Mouse (Mus musculus): ENCODE results near the gene Gabbr2. TPM values are rescaled to one million over a fixed set of nuclear protein-coding genes. Genes with fewer than 3 reads are reported as not detected.

Gabbr2 gene
- polyA plus RNA-seq, 1 experiment from 2014 or later, result 0.04 TPM

DNA sequence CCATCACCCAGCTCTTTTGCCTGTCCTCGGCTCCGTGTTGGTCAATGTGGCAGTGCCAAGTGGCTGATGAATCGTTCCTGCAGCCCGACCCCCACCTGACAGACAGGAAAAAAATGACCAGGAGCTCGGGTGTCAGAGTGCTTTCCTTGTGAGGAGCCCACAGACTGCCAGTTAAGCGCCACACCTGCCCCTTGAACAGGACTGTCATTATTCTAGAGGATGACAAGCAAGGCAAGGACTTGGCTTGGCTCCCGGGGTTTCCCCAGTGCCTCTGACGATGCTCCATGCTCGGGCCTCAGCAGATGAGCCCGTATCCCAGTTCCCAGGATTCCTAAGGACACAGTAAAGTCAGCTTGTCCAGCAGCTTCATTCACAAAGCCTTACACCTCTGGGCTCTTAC is 20.8 kb upstream of the Gabbr2 start:
- TF ChIP-seq EP300 (optimal IDR thresholded peaks at IDR 0.05) (no peak), CTCF (IDR thresholded peaks at IDR 0.05; ENCODE audit: low read depth) (no peak)
- H3K4me2 ChIP-seq (replicated peaks; ENCODE audit: low read depth), result no peak overlapping the region
- 45% methylated on average over 10 of the region's 10 CpGs for WGBS
- no peaks in the 10 kb centered on the region for H3K4me1 ChIP-seq (replicated peaks; ENCODE audit: control insufficient read depth, insufficient read depth)
- H3K9ac ChIP-seq (ENCODE audit: low read length), result no peak overlapping the region
- peaks cover 8% of the 10 kb centered on the region; the same call in 1 of the 2 replicates for H3K36me3 ChIP-seq (ENCODE audit: control insufficient read depth, insufficient read depth, low read length)
- no peak for ATAC-seq (ENCODE audit: low FRiP score, low TSS enrichment)
- H3K27ac ChIP-seq (replicated peaks), result no peak overlapping the region
- no peak for DNase-seq (ENCODE audit: low spot score)
- H3K27me3 ChIP-seq (ENCODE audit: control insufficient read depth, insufficient read depth, low read length), result no peaks in the 10 kb centered on the region
- no peaks in the 10 kb centered on the region for H3K9me3 ChIP-seq (ENCODE audit: control insufficient read depth, low read length)
- no peak overlapping the region for H3K4me3 ChIP-seq (ENCODE audit: low read depth, low read length)

DNA sequence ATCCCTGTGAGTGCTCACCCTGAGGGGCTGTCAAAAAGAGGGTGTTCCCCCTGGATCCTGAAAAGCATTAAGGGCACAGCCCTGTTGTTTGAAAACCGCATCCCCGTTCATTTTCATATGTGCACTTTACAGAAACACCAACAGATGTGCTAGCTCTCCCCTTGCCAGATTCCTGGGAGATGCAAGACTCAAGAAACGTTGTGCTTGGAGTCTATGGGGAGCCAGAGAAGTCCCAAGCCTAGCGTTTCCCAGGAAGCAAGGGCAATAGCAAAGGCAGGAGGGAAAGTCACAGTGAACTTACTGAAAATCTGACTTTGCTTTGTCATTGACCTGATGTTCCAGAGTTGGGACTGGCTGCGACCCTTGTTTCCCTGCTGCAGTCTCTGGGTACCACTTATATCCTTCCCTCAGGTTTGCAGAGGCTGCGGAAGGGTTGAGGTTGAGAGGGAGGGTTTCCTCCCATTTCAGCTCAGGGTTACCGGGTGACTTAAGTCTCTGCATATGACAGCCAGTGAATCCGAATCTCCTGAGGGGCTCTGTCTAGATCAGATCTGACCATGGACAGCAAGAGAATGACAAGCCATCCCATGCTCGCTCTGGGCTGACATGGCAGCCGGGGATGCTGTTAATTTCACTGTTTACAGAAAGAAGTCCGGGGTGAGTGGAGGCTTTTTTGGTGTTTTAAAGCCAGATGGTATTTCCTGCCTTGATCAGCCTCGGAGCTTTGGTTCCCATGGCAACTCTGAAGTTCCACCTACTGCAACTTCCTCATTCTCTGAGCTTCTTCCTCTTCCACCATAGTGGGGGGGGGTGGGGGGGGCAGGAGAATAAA is 18.9 kb upstream of the Gabbr2 start:
- WGBS, result 40% methylated on average over 12 of the region's 12 CpGs
- DNase-seq (ENCODE audit: low spot score), result no peak
- ATAC-seq (ENCODE audit: low FRiP score, low TSS enrichment), result no peak; the same call in 1 of the 2 replicates
- no peak for TF ChIP-seq EP300 (optimal IDR thresholded peaks at IDR 0.05)
- no peak for TF ChIP-seq CTCF (IDR thresholded peaks at IDR 0.05; ENCODE audit: low read depth)
- H3K36me3 ChIP-seq (ENCODE audit: control insufficient read depth, insufficient read depth, low read length), result no peaks in the 10 kb centered on the region
- H3K9ac ChIP-seq (ENCODE audit: low read length), result no peak overlapping the region
- H3K4me2 ChIP-seq (replicated peaks; ENCODE audit: low read depth), result no peak overlapping the region
- no peaks in the 10 kb centered on the region for H3K27me3 ChIP-seq (ENCODE audit: control insufficient read depth, insufficient read depth, low read length)
- H3K4me1 ChIP-seq (replicated peaks; ENCODE audit: control insufficient read depth, insufficient read depth), result no peaks in the 10 kb centered on the region
- H3K4me3 ChIP-seq (ENCODE audit: low read depth, low read length), result no peak overlapping the region
- no peaks in the 10 kb centered on the region for H3K9me3 ChIP-seq (ENCODE audit: control insufficient read depth, low read length)
- no peak overlapping the region for H3K27ac ChIP-seq (replicated peaks)

DNA sequence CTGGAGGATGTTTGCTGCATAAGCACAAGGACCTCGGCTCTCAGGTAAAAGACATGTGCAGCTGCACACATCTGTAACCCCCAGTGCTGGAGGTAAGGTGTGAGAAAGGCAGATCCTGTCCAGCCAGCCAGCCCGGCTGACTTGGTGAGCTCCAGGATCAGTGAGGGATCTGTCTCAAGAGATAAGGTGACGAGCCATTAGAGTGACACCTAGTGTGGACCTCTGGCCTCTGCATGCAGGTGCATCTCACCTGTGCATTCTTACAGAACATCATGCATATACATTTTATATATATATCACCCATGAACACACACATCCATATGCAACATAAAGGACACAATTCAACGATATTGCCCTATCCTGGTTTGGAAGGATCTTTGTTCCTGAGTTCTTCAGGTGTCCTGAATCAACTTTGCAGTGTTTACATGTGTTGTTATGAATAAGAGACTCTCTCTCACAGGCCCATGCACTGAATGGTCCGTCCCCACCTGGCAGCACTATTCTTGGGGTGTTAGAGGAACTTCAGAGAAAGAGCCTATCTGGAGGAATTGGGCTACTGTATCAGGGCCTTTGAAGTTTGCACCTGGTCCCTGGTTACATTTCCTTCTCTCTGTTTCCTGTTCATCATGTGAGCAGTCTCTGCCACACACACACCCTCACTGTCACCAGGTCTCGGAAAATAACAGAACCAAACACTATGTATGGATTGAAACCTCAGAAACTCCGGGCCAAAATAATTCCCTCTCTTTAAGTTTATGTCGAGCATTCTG is 9.1 kb upstream of the Gabbr2 start:
- Histone ChIP-seq H3K36me3 (ENCODE audit: control insufficient read depth, insufficient read depth, low read length) (no peaks in the 10 kb centered on the region), H3K27me3 (ENCODE audit: control insufficient read depth, insufficient read depth, low read length) (no peaks in the 10 kb centered on the region), H3K4me1 (replicated peaks; ENCODE audit: control insufficient read depth, insufficient read depth) (no peaks in the 10 kb centered on the region), H3K4me3 (ENCODE audit: low read depth, low read length) (no peak overlapping the region), H3K9me3 (ENCODE audit: control insufficient read depth, low read length) (no peaks in the 10 kb centered on the region), H3K9ac (ENCODE audit: low read length) (no peak overlapping the region), H3K4me2 (replicated peaks; ENCODE audit: low read depth) (no peak overlapping the region), H3K27ac (replicated peaks) (no peak overlapping the region)
- no peak for TF ChIP-seq EP300 (optimal IDR thresholded peaks at IDR 0.05)
- peak; percentile 44 for TF ChIP-seq CTCF (IDR thresholded peaks at IDR 0.05; ENCODE audit: low read depth)
- 52% methylated on average over 8 of the region's 8 CpGs for WGBS
- DNase-seq (ENCODE audit: low spot score), result no peak
- ATAC-seq (ENCODE audit: low FRiP score, low TSS enrichment), result no peak

DNA sequence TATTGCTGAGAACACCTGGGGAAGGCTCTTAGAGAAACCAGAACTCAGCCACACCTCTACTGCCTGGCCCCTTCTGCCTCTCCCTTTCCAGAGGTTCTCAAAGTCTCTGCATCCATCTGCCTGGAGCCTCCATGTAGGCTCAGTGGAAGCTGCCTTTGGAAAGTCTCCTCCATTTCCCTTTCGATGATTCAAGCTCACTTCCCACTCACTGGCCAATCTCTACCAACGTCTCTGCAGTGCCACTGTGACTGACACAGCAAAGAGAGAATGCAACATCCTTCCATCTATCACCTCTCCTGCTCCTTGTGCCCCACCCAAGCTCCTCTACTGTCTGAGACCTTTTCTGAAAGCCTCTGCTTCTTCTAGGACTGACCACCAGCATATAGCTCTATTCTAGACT is 6.3 kb upstream of the Gabbr2 start:
- Histone ChIP-seq H3K27me3 (ENCODE audit: control insufficient read depth, insufficient read depth, low read length) (no peaks in the 10 kb centered on the region), H3K9me3 (ENCODE audit: control insufficient read depth, low read length) (no peaks in the 10 kb centered on the region), H3K4me1 (replicated peaks; ENCODE audit: control insufficient read depth, insufficient read depth) (no peaks in the 10 kb centered on the region), H3K27ac (replicated peaks) (no peak overlapping the region), H3K36me3 (ENCODE audit: control insufficient read depth, insufficient read depth, low read length) (no peaks in the 10 kb centered on the region), H3K4me3 (ENCODE audit: low read depth, low read length) (no peak overlapping the region), H3K4me2 (replicated peaks; ENCODE audit: low read depth) (no peak overlapping the region), H3K9ac (ENCODE audit: low read length) (no peak overlapping the region)
- DNase-seq (ENCODE audit: low spot score) (no peak), ATAC-seq (ENCODE audit: low FRiP score, low TSS enrichment) (no peak)
- no peak for TF ChIP-seq CTCF (IDR thresholded peaks at IDR 0.05; ENCODE audit: low read depth)
- no peak for TF ChIP-seq EP300 (optimal IDR thresholded peaks at IDR 0.05)
- WGBS, result 92% methylated on average over 2 of the region's 2 CpGs

DNA sequence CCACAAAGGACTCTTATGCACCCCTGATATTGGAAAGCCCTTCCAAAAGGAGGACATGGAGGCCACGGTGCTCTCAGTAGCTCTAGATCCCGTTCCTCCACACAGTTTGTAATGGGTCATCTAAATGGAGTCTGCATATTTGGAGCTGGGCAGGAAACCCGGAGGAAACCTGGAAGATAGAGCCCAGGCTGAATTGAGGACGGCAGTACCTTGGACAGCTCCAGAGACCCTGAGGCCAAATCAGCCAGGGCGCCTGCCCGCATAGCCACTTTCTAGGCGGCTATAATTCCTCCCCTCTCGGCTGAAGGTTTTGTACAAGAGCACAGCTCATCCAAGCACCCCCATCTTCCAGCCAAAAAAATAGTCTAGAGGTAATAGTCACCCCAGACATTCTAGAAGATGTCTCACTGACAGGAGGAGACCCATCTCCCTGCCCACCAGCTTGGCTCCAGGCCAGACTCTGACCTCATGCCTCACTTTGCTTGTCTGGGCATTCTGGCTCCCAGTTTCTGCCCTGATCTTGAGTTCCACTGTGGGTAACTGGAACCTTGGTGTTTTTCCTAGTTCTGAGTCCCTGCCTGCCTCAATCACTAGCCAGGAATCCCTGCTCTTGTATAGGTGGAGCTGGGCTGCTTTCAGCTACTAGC is 1.3 kb upstream of the Gabbr2 start:
- no peak overlapping the region for H3K4me3 ChIP-seq (ENCODE audit: low read depth, low read length)
- no peaks in the 10 kb centered on the region for H3K4me1 ChIP-seq (replicated peaks; ENCODE audit: control insufficient read depth, insufficient read depth)
- peaks cover 25% of the 10 kb centered on the region for H3K27me3 ChIP-seq (ENCODE audit: control insufficient read depth, insufficient read depth, low read length)
- H3K9ac ChIP-seq (ENCODE audit: low read length), result no peak overlapping the region
- WGBS, result 8% methylated on average over 8 of the region's 8 CpGs
- no peak for TF ChIP-seq CTCF (IDR thresholded peaks at IDR 0.05; ENCODE audit: low read depth)
- no peaks in the 10 kb centered on the region for H3K36me3 ChIP-seq (ENCODE audit: control insufficient read depth, insufficient read depth, low read length)
- H3K27ac ChIP-seq (replicated peaks), result no peak overlapping the region
- DNase-seq (ENCODE audit: low spot score), result peak; percentile 54
- no peaks in the 10 kb centered on the region for H3K9me3 ChIP-seq (ENCODE audit: control insufficient read depth, low read length)
- no peak overlapping the region for H3K4me2 ChIP-seq (replicated peaks; ENCODE audit: low read depth)
- no peak for ATAC-seq (ENCODE audit: low FRiP score, low TSS enrichment)

Measured in stomach, postnatal 0 days (tissue).